Mouse (Mus musculus) limb, embryonic 10.5 days (tissue): ENCODE results near the gene Thap3. TPM values are rescaled to one million over a fixed set of nuclear protein-coding genes. Genes with fewer than 3 reads are reported as not detected.

Source experiments
- DNase-seq: peaks from one replicate; pipeline ENCODE4 v3.0.0-alpha.2; 2017; ENCODE audit warnings: low spot score
- H3K27ac ChIP-seq: fragments of 300-500 bp; sonication (generic); 2 replicates; pipeline ENCODE4 v1.5.1; 2016; ENCODE audit warnings: mild to moderate bottlenecking
- H3K27me3 ChIP-seq: fragments of 300-500 bp; sonication (generic); 2 replicates; pipeline ENCODE4 v1.6.1; 2016; ENCODE audit warnings: low read depth, mild to moderate bottlenecking; ENCODE audit not compliant: poor library complexity, severe bottlenecking
- H3K36me3 ChIP-seq: fragments of 300-500 bp; sonication (generic); 2 replicates; pipeline ENCODE4 v1.6.1; 2016; ENCODE audit warnings: mild to moderate bottlenecking, moderate library complexity
- H3K4me1 ChIP-seq: fragments of 300-500 bp; sonication (generic); 2 replicates; pipeline ENCODE4 v1.6.1; 2016
- H3K4me3 ChIP-seq: fragments of 300-500 bp; sonication (generic); 2 replicates; pipeline ENCODE4 v1.5.1; 2016; ENCODE audit warnings: mild to moderate bottlenecking, moderate library complexity
- H3K9me3 ChIP-seq: fragments of 300-500 bp; sonication (generic); replicated peaks from 2 replicates; pipeline ENCODE4 v1.6.1; 2016; ENCODE audit warnings: mild to moderate bottlenecking
- WGBS: fragments of 180-500 bp; shearing (Covaris S2); methylation state at CpG from one replicate; pipeline ENCODE4 v1.1.7; 2016; 5-methylcytosine and 5-hydroxymethylcytosine counted together
- polyA plus RNA-seq: library from polyadenylated mRNA; unstranded; fragments of >200 nt; fragmentation: Nextera tagmentation; extraction: Ambion mirVana; gene quantifications from 2 replicates; pipeline ENCODE4 v1.2.1, GENCODE M21; 2016

The Thap3 gene
- polyA plus RNA-seq, 1 experiment from 2014 or later: 43.1 TPM

DNA sequence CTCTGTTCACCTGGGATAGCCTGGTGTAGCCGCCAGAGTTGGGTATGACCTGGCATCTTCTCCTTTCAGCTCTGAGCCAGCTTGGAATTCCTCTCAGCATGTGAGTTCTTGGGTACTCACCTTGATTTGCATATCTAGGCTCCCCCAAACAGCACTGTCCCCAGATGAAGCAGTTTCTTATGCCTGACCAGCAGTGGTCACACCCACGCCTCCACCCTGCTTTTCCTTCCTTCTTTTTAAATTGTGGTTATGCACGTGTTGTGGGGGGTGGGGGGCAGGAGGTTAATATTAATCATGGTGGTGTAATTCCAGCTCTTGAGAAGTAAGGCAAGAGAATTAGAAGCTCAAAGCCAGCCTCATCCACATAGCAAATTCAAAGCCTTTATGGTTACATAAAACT lies 26.0 kb downstream of the Thap3 start:
- H3K9me3 ChIP-seq: no peaks in the 10 kb centered on the region
- no peak overlapping the region for H3K27ac ChIP-seq
- DNase-seq: no peak
- H3K4me1 ChIP-seq: no peaks in the 10 kb centered on the region
- H3K27me3 ChIP-seq: no peaks in the 10 kb centered on the region
- H3K36me3 ChIP-seq: peaks cover 92% of the 10 kb centered on the region
- no peak overlapping the region for H3K4me3 ChIP-seq
- 91% methylated on average over 3 of the region's 3 CpGs for WGBS

GRCm38 (mm10) chr4:151960513-151960854 lies 28.3 kb downstream of the Thap3 start:
- Histone ChIP-seq H3K4me1 (no peaks in the 10 kb centered on the region), H3K36me3 (peaks cover 92% of the 10 kb centered on the region), H3K27me3 (no peaks in the 10 kb centered on the region), H3K27ac (no peak overlapping the region), H3K4me3 (no peak overlapping the region), H3K9me3 (no peaks in the 10 kb centered on the region)
- WGBS: 89% methylated on average over 3 of the region's 3 CpGs
- no peak for DNase-seq

GRCm38 (mm10) chr4:151959849-151960512 lies 28.8 kb downstream of the Thap3 start:
- no peaks in the 10 kb centered on the region for H3K27me3 ChIP-seq
- H3K27ac ChIP-seq: no peak overlapping the region
- 90% methylated on average over 11 of the region's 11 CpGs for WGBS
- no peaks in the 10 kb centered on the region for H3K9me3 ChIP-seq
- DNase-seq: no peak
- peaks cover 93% of the 10 kb centered on the region for H3K36me3 ChIP-seq
- H3K4me1 ChIP-seq: no peaks in the 10 kb centered on the region
- H3K4me3 ChIP-seq: no peak overlapping the region

- DNase-seq: no peak
- Histone ChIP-seq H3K27me3 (no peaks in the 10 kb centered on the region), H3K4me3 (no peak overlapping the region), H3K27ac (0 out of 2 replicates have a peak overlapping the region, but pooled peaks have one; percentile 2), H3K36me3 (peaks cover 93% of the 10 kb centered on the region), H3K4me1 (no peaks in the 10 kb centered on the region), H3K9me3 (no peaks in the 10 kb centered on the region)
- 87% methylated on average over 9 of the region's 9 CpGs for WGBS
Measured at GRCm38 (mm10) chr4:151957584-151958315, 31.0 kb downstream of the Thap3 start.

DNA sequence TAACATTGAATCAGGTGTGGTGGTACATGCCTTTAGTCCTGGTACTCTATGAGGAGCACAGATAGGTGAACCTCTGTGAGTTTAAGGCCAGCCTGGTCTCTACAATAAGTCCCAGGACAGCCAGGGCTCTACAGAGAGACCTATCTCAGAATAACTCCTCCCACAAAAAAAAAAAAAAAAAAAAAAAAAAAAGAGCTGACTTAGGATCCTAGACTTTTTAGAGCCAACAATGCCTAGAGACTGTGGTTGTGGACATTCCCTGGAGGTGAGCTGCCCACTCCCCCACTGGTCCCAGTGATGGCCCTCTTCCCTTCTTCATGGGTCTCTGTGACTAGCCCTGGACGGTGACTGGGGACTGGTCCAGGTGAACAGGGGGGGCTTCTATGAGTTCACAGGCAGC lies 33.0 kb downstream of the Thap3 start:
- Histone ChIP-seq H3K4me3 (no peak overlapping the region), H3K27ac (no peak overlapping the region), H3K27me3 (no peaks in the 10 kb centered on the region), H3K4me1 (no peaks in the 10 kb centered on the region), H3K36me3 (peaks cover 95% of the 10 kb centered on the region), H3K9me3 (no peaks in the 10 kb centered on the region)
- DNase-seq: no peak
- whole genome bisulfite sequencing: 100% methylated on average over 1 of the region's 1 CpGs

- Histone ChIP-seq H3K27ac (no peak overlapping the region), H3K27me3 (no peaks in the 10 kb centered on the region), H3K4me3 (no peak overlapping the region), H3K9me3 (no peaks in the 10 kb centered on the region), H3K4me1 (no peaks in the 10 kb centered on the region), H3K36me3 (peaks cover 94% of the 10 kb centered on the region)
- 72% methylated on average over 6 of the region's 6 CpGs for WGBS
- DNase-seq: no peak
Measured at GRCm38 (mm10) chr4:151953209-151953608, 35.6 kb downstream of the Thap3 start.

- Histone ChIP-seq H3K27ac (no peak overlapping the region), H3K4me1 (no peaks in the 10 kb centered on the region), H3K4me3 (no peak overlapping the region), H3K27me3 (no peaks in the 10 kb centered on the region), H3K36me3 (peaks cover 64% of the 10 kb centered on the region), H3K9me3 (no peaks in the 10 kb centered on the region)
- DNase-seq: no peak
- 93% methylated on average over 14 of the region's 14 CpGs for WGBS
Measured at GRCm38 (mm10) chr4:151948497-151949471, 40.0 kb downstream of the Thap3 start.

DNA sequence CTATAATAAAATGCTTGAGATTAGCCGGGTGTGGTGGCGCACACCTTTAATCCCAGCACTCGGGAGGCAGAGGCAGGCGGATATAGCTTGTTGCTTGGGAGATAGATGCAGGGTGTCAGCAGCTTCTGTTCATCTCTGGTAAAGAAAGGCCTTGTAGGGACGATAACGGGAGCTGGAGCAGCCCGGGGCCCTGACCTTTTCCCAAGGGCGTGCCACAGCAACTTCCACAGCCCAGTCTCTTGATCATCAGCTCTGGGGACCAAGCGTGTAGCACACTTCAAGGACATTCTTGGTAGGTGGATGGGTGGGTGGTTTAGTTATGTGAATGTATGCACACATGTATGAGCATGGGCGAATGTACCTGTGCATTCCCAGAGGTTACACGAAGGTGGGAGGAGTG lies 42.6 kb downstream of the Thap3 start:
- Histone ChIP-seq H3K36me3 (peaks cover 48% of the 10 kb centered on the region), H3K9me3 (no peaks in the 10 kb centered on the region)
- 93% methylated on average over 11 of the region's 11 CpGs for WGBS

DNA sequence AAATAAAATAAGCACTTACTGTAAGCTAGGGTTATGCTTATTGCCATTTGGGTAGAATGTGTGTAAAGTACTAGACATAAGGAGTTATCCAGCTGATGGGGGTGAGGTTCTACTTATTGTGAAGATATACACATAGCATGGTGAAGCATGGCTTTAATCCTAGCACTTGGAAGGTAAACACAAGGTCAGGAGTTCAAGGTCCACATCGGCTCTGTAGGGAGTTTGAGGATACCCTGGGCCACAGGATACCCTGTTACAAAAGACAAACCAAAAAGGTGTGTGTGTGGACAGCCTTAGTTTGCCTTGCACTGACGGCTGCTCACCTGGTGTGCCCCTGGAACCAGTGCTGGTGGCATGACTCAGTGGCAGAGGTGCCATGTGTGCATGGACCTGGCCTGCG lies 50.7 kb downstream of the Thap3 start:
- Histone ChIP-seq H3K27me3 (no peaks in the 10 kb centered on the region), H3K4me1 (peaks cover 16% of the 10 kb centered on the region), H3K9me3 (no peaks in the 10 kb centered on the region), H3K36me3 (peaks cover 36% of the 10 kb centered on the region), H3K4me3 (no peak overlapping the region), H3K27ac (no peak overlapping the region)
- WGBS: 92% methylated on average over 3 of the region's 3 CpGs
- DNase-seq: no peak

More for the DNA sequence above, 42.6 kb downstream of the Thap3 start:
- H3K27ac ChIP-seq: no peak overlapping the region
- no peaks in the 10 kb centered on the region for H3K4me1 ChIP-seq
- H3K27me3 ChIP-seq: no peaks in the 10 kb centered on the region
- H3K4me3 ChIP-seq: no peak overlapping the region
- DNase-seq: no peak

- 94% methylated on average over 13 of the region's 13 CpGs for WGBS
- no peak for DNase-seq
- Histone ChIP-seq H3K4me1 (peaks cover 16% of the 10 kb centered on the region), H3K36me3 (peaks cover 36% of the 10 kb centered on the region), H3K27ac (no peak overlapping the region), H3K9me3 (no peaks in the 10 kb centered on the region), H3K27me3 (no peaks in the 10 kb centered on the region), H3K4me3 (no peak overlapping the region)
Measured at GRCm38 (mm10) chr4:151937441-151937840, 51.4 kb downstream of the Thap3 start.

DNA sequence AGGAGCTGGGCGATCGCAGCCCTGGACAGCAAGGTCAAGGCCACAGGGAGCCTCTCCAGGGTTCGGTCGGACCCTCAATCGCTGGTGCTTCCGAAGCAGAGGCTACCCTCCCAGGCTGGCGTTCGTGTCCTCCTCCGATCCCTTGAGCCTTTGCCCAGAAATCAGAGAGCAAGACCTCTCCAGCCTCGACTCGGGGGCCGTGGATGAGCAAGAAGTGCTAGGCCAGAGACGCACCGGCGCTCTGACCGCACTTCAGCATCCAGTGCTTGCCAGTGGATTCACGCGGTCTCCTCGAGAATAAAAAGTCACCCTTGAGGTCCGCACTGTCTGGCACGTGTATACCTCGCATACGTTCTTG lies 54.6 kb downstream of the Thap3 start:
- Histone ChIP-seq H3K27me3 (no peaks in the 10 kb centered on the region), H3K36me3 (peaks cover 21% of the 10 kb centered on the region), H3K27ac (peak overlapping the region; percentile 94), H3K4me3 (peak overlapping the region; percentile 100), H3K9me3 (no peaks in the 10 kb centered on the region), H3K4me1 (peaks cover 16% of the 10 kb centered on the region)
- WGBS: 3% methylated on average over 23 of the region's 23 CpGs
- peak; percentile 48 for DNase-seq

- H3K27ac ChIP-seq: peak within 1 kb of the TSS; percentile 94
- H3K9me3 ChIP-seq: no peaks in the 10 kb centered on the region
- DNase-seq: peak; percentile 97
- under 1% methylated on average over 83 of the region's 83 CpGs for WGBS
- H3K4me3 ChIP-seq: peak within 1 kb of the TSS; percentile 100
- H3K27me3 ChIP-seq: no peaks in the 10 kb centered on the region
- peaks cover 20% of the 10 kb centered on the region for H3K36me3 ChIP-seq
- H3K4me1 ChIP-seq: peaks cover 16% of the 10 kb centered on the region
Measured at GRCm38 (mm10) chr4:151933505-151934214, 55.1 kb downstream of the Thap3 start, which contains the start of gene Dnajc11. TSS of gene Dnajc11 (plus strand) at chr4:151933691.
